Mouse (Mus musculus): ENCODE results near the gene Foxq1. TPM values are rescaled to one million over a fixed set of nuclear protein-coding genes. Genes with fewer than 3 reads are reported as not detected.

The Foxq1 gene
- polyA plus RNA-seq, 2 experiments = 0.40 to 0.50 TPM

- DNase-seq (ENCODE audit: low read depth in 3 of 3, low spot score in 3 of 3) = no peak
- Histone ChIP-seq H3K4me2 (ENCODE audit: low read depth) (peak within 1 kb of the TSS; percentile 64), H3K9ac (replicated peaks) (no peak within 1 kb of the TSS), H3K27ac (no peak within 1 kb of the TSS), H3K9me3 (ENCODE audit: control insufficient read depth, low read length) (no peaks in the 10 kb centered on the region), H3K4me1 (replicated peaks; ENCODE audit: control insufficient read depth in 2 of 2, insufficient read depth in 2 of 2, low read length in 1 of 2) (no peaks in the 10 kb centered on the region; a peak in 1 of 4 replicates), H3K27me3 (ENCODE audit: control insufficient read depth, insufficient read depth, low read length) (peaks cover 54% of the 10 kb centered on the region), H3K36me3 (replicated peaks; ENCODE audit: control insufficient read depth, insufficient read depth, low read depth) (no peaks in the 10 kb centered on the region), H3K4me3 (ENCODE audit: insufficient read depth in 1 of 2, low read depth in 2 of 2, low read length in 2 of 2) (peak within 1 kb of the TSS; percentile 42 to 43)
- TF ChIP-seq CTCF (IDR thresholded peaks at IDR 0.05; ENCODE audit: low read depth) (no peak), EP300 (IDR thresholded peaks at IDR 0.05; ENCODE audit: low read depth) (no peak)
- under 1% methylated on average over 76 of the region's 88 CpGs for WGBS (ENCODE audit: insufficient replicate concordance)
- no peak; the same call in 1 of the 2 replicates for ATAC-seq (ENCODE audit: insufficient read depth)
Measured at GRCm38 (mm10) chr13:31558521-31559418, 2.8 kb downstream of the Foxq1 start, which contains the start of gene A530084C06Rik. TSS of gene A530084C06Rik (minus strand) at chr13:31559333.

- no peak for DNase-seq (ENCODE audit: low read depth in 3 of 3, low spot score in 3 of 3)
- H3K27ac ChIP-seq = no peak overlapping the region
- peak; percentile 45; the same call in 1 of the 2 replicates for ATAC-seq (ENCODE audit: insufficient read depth)
Measured at GRCm38 (mm10) chr13:31559419-31560144, 3.6 kb downstream of the Foxq1 start.

GRCm38 (mm10) chr13:31564394-31564793 lies 8.5 kb downstream of the Foxq1 start:
- no peak overlapping the region for H3K9ac ChIP-seq (replicated peaks)
- H3K4me2 ChIP-seq (ENCODE audit: low read depth) = no peak overlapping the region
- DNase-seq (ENCODE audit: low read depth in 3 of 3, low spot score in 3 of 3) = no peak
- H3K9me3 ChIP-seq (ENCODE audit: control insufficient read depth, low read length) = no peaks in the 10 kb centered on the region
- H3K36me3 ChIP-seq (replicated peaks; ENCODE audit: control insufficient read depth, insufficient read depth, low read depth) = no peaks in the 10 kb centered on the region
- no peaks in the 10 kb centered on the region for H3K4me1 ChIP-seq (replicated peaks; ENCODE audit: control insufficient read depth in 2 of 2, insufficient read depth in 2 of 2, low read length in 1 of 2)
- no peak for ATAC-seq (ENCODE audit: insufficient read depth)
- no peak for TF ChIP-seq CTCF (IDR thresholded peaks at IDR 0.05; ENCODE audit: low read depth)
- no peak for TF ChIP-seq EP300 (IDR thresholded peaks at IDR 0.05; ENCODE audit: low read depth)
- H3K27me3 ChIP-seq (ENCODE audit: control insufficient read depth, insufficient read depth, low read length) = peaks cover 17% of the 10 kb centered on the region
- WGBS (ENCODE audit: insufficient replicate concordance) = 33% methylated on average over 6 of the region's 6 CpGs
- no peak overlapping the region for H3K4me3 ChIP-seq (ENCODE audit: insufficient read depth in 1 of 2, low read depth in 2 of 2, low read length in 2 of 2)
- H3K27ac ChIP-seq = no peak overlapping the region

More at GRCm38 (mm10) chr13:31559419-31560144, 3.6 kb downstream of the Foxq1 start:
- Histone ChIP-seq H3K4me2 (ENCODE audit: low read depth) (peak overlapping the region; percentile 64), H3K27me3 (ENCODE audit: control insufficient read depth, insufficient read depth, low read length) (peaks cover 54% of the 10 kb centered on the region), H3K9ac (replicated peaks) (no peak overlapping the region), H3K36me3 (replicated peaks; ENCODE audit: control insufficient read depth, insufficient read depth, low read depth) (no peaks in the 10 kb centered on the region), H3K9me3 (ENCODE audit: control insufficient read depth, low read length) (no peaks in the 10 kb centered on the region), H3K4me1 (replicated peaks; ENCODE audit: control insufficient read depth in 2 of 2, insufficient read depth in 2 of 2, low read length in 1 of 2) (no peaks in the 10 kb centered on the region; a peak in 1 of 4 replicates), H3K4me3 (ENCODE audit: insufficient read depth in 1 of 2, low read depth in 2 of 2, low read length in 2 of 2) (peak overlapping the region; percentile 42 to 43)
- under 1% methylated on average over 89 of the region's 92 CpGs for WGBS (ENCODE audit: insufficient replicate concordance)
- peak; percentile 57 for TF ChIP-seq CTCF (IDR thresholded peaks at IDR 0.05; ENCODE audit: low read depth)
- TF ChIP-seq EP300 (IDR thresholded peaks at IDR 0.05; ENCODE audit: low read depth) = no peak

- Histone ChIP-seq H3K36me3 (replicated peaks; ENCODE audit: control insufficient read depth, insufficient read depth, low read depth) (no peaks in the 10 kb centered on the region), H3K4me2 (ENCODE audit: low read depth) (no peak overlapping the region), H3K27me3 (ENCODE audit: control insufficient read depth, insufficient read depth, low read length) (no peaks in the 10 kb centered on the region; the same call in 1 of the 2 replicates), H3K27ac (no peak overlapping the region), H3K4me1 (replicated peaks; ENCODE audit: control insufficient read depth in 2 of 2, insufficient read depth in 2 of 2, low read length in 1 of 2) (no peaks in the 10 kb centered on the region), H3K9ac (replicated peaks) (no peak overlapping the region), H3K4me3 (ENCODE audit: insufficient read depth in 1 of 2, low read depth in 2 of 2, low read length in 2 of 2) (no peak overlapping the region), H3K9me3 (ENCODE audit: control insufficient read depth, low read length) (no peaks in the 10 kb centered on the region)
- ATAC-seq (ENCODE audit: insufficient read depth) (no peak), DNase-seq (ENCODE audit: low read depth in 3 of 3, low spot score in 3 of 3) (no peak)
- TF ChIP-seq EP300 (IDR thresholded peaks at IDR 0.05; ENCODE audit: low read depth) = no peak
- TF ChIP-seq CTCF (IDR thresholded peaks at IDR 0.05; ENCODE audit: low read depth) = no peak
- WGBS (ENCODE audit: insufficient replicate concordance) = 59% methylated on average over 8 of the region's 8 CpGs
Measured at GRCm38 (mm10) chr13:31567099-31567498, 11.2 kb downstream of the Foxq1 start.
